Mouse (Mus musculus) liver, adult 2 months (tissue): ENCODE measurements around the gene Creb3l4.

Experiments
- CTCF ChIP-seq: fragments of 200-500 bp; IDR thresholded peaks from 2 replicates; pipeline ENCODE4 v1.5.1; 2011; ENCODE audit warnings: low read depth, low read length, control low read depth
- POLR2A ChIP-seq: fragments of 200-500 bp; IDR thresholded peaks from 2 replicates; pipeline ENCODE4 v1.6.1; 2011; ENCODE audit warnings: low read length, control low read depth; ENCODE audit not compliant: insufficient read depth; ENCODE audit errors: extremely low read depth

DNA sequence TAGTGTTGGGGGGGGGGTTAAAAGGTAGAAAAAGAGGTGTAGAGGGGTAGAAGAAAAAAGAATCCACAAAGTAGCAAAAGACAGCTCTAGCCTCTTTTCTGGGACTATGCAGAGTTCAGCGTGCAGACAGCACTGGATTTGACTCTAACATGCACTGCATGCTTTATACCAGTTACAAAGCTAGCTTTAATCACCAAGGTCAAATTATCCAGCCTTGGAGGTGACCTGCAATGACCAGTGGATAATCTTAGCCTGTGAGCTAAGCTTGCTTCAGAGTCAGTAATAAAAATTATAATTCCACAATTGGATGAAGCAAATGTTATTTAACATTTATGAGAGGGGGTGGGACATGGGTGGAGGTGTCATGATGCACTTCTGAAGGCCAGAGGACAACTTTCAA is 47.7 kb downstream of the Creb3l4 start:
- TF ChIP-seq CTCF: no peak
- no peak for TF ChIP-seq POLR2A
